Mouse (Mus musculus) kidney, adult 2 months (tissue): ENCODE data around the gene Syne1.

Experiments
- CTCF ChIP-seq: fragments of 200-500 bp; conservative IDR thresholded peaks from 2 replicates; pipeline ENCODE4 v1.5.1; 2011; ENCODE audit warnings: low read depth, mild to moderate bottlenecking, control low read depth, low read length, moderate library complexity, mixed read lengths; ENCODE audit not compliant: insufficient read depth, insufficient read length
- POLR2A ChIP-seq: fragments of 200-500 bp; IDR thresholded peaks from one replicate; pipeline ENCODE4 v1.6.1; 2011; ENCODE audit warnings: low read depth, low read length, control low read depth

DNA sequence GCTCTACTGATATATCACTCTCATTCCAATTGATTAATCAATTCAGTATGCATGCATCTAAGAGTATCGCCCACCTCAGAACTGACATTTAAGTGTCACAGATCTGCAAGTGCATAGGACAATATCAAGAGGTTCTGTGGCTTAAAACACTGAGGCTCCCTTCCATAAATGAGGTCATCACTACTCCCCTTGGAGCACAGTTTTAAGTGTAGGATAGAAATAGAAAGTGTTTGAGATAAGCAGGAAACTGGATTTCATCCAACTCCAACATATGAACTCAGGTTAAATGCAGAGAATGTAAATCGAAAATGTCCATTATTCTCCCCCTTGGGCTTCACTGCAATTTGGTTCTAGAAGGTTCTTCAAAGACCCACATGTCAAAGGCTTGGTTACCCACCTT, 492.4 kb downstream of the Syne1 start:
- TF ChIP-seq POLR2A (no peak), CTCF (no peak)
